Mouse (Mus musculus) MEL (cell line): ENCODE data around the gene Aknad1.

ENCODE experiments used
- CTCF ChIP-seq, 3 experiments: IDR thresholded peaks in 2 of 3; conservative IDR thresholded peaks in 1 of 3; 2 replicates each; pipeline ENCODE4 v1.5.1; 2011 to 2012; ENCODE audit warnings: low read length in 3 of 3, low read depth in 2 of 3, mild to moderate bottlenecking in 2 of 3, improper control_type of control experiment in 1 of 3, inconsistent platforms in 1 of 3, mixed read lengths in 1 of 3, moderate library complexity in 1 of 3; ENCODE audit not compliant: control insufficient read depth in 1 of 3, insufficient read depth in 1 of 3, poor library complexity in 1 of 3, severe bottlenecking in 1 of 3
- ZMIZ1 ChIP-seq: IDR thresholded peaks from 2 replicates; pipeline ENCODE4 v1.6.1; 2012; ENCODE audit warnings: low read depth, mild to moderate bottlenecking, inconsistent platforms, low read length, improper control_type of control experiment, moderate library complexity
- ZNF384 ChIP-seq: IDR thresholded peaks from 2 replicates; pipeline ENCODE4 v1.6.1; 2012; ENCODE audit warnings: low read depth, mild to moderate bottlenecking, inconsistent platforms, low read length, improper control_type of control experiment

DNA sequence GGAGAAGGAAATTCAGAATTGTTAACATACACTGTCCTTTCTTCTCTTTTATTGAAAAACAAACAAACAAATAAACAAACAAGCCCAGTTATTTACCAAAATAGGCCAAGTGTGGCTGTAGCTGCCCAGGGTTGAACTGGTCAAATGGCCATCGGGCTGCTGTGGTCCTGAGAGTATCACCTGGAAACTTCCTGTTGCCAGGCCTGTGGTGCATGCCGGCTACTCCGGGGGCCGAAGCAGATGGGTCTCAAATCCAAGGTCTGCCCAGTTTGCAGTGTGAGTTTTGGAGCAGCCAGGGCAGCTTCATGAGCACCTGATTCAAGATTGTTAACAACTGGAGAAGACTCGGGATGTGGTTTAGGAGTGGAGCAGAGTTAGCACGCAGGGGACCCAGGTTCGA, 26.0 kb downstream of the Aknad1 start:
- TF ChIP-seq ZMIZ1: no peak
- TF ChIP-seq CTCF (IDR thresholded peaks at IDR 0.05 in 2 of 3, conservative IDR thresholded peaks at IDR 0.05 in 1 of 3; ENCODE audit: control insufficient read depth in 1 of 3, insufficient read depth in 1 of 3, low read depth in 2 of 3, low read length in 3 of 3, poor library complexity in 1 of 3, severe bottlenecking in 1 of 3): no peak
- TF ChIP-seq ZNF384: no peak
